Mouse (Mus musculus): ENCODE data around the gene Mtus2. TPM values are rescaled to one million over a fixed set of nuclear protein-coding genes. Genes with fewer than 3 reads are reported as not detected.
A peak's percentile ranks its signal among the peaks of the same experiment; 100 is the strongest.

Gene Mtus2
- 0.80 and 0.98 TPM in 2 replicates for polyA plus RNA-seq (2012; rRNA removed)

DNA sequence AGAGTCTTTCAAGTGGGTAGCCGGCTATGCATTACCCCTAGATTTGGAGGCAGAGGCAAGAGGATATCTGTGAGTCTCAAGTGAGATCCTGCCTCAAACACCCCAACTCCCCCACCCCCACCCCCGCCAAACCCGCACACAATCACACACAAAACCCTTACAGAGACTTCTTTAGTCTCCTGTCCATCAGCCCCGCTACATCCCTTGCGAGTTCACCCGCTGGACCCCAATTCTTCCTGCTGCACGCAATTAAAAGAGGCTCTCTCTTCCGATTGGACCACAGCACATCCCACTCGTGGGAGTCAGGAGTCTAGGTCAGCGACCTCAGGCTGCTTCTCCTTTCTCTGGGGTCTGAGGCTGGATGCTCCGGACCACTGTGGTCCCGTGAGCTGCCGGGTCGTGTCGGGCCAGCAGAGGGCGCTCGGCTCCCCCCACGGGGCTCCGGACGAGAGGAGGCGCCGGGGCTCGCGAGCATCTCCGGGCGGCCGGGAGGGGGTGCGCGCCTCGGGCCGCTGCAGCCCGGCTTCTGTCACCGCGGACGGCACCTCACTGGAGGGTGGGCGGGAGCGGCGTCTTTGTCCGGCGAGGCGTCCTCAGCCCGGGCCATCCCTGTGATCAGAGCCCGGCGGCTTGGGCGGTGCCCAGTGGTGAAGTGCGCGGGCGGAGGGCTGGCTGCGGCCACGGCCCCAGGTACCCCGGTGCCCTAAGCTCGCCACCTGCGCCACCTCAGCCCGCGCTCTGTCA, at the start of gene Mtus2:
Gene Mtus2 (plus strand): TSS at position 500 of the 744 bp plus-strand sequence.
- Histone ChIP-seq H3K36me3 (ENCODE audit: control insufficient read depth, insufficient read depth, low read length) (no peaks in the 10 kb centered on the region), H3K27ac (ENCODE audit: insufficient read depth, low read depth, low read length) (no peak within 1 kb of the TSS), H3K4me3 (ENCODE audit: insufficient read depth, low read depth, low read length) (peak within 1 kb of the TSS; percentile 28; the same call in 1 of the 2 replicates), H3K4me1 (ENCODE audit: control insufficient read depth, insufficient read depth, low read length) (no peaks in the 10 kb centered on the region), H3K27me3 (replicated peaks; ENCODE audit: control insufficient read depth, insufficient read depth, low read length) (no peaks in the 10 kb centered on the region; the same call in 1 of the 2 replicates)
- DNase-seq = peak; percentile 58
- TF ChIP-seq CTCF (conservative IDR thresholded peaks at IDR 0.05; ENCODE audit: insufficient read depth, insufficient read length, low read depth, low read length) (peak; percentile 52), POLR2A (IDR thresholded peaks at IDR 0.05; ENCODE audit: low read depth, low read length) (no peak)
- WGBS = 2% methylated on average over 54 of the region's 55 CpGs

GRCm38 (mm10) chr5:147907851-147908250, 49.3 kb upstream of the Mtus2 start:
- Histone ChIP-seq H3K4me3 (ENCODE audit: insufficient read depth, low read depth, low read length) (no peak overlapping the region), H3K4me1 (ENCODE audit: control insufficient read depth, insufficient read depth, low read length) (no peaks in the 10 kb centered on the region; the same call in 1 of the 2 replicates), H3K27me3 (replicated peaks; ENCODE audit: control insufficient read depth, insufficient read depth, low read length) (no peaks in the 10 kb centered on the region), H3K36me3 (ENCODE audit: control insufficient read depth, insufficient read depth, low read length) (no peaks in the 10 kb centered on the region), H3K27ac (ENCODE audit: insufficient read depth, low read depth, low read length) (no peak overlapping the region)
- 39% methylated on average over 8 of the region's 8 CpGs for WGBS
- no peak for TF ChIP-seq POLR2A (IDR thresholded peaks at IDR 0.05; ENCODE audit: low read depth, low read length)
- TF ChIP-seq CTCF (conservative IDR thresholded peaks at IDR 0.05; ENCODE audit: insufficient read depth, insufficient read length, low read depth, low read length) = no peak
- DNase-seq = peak; percentile 38

DNA sequence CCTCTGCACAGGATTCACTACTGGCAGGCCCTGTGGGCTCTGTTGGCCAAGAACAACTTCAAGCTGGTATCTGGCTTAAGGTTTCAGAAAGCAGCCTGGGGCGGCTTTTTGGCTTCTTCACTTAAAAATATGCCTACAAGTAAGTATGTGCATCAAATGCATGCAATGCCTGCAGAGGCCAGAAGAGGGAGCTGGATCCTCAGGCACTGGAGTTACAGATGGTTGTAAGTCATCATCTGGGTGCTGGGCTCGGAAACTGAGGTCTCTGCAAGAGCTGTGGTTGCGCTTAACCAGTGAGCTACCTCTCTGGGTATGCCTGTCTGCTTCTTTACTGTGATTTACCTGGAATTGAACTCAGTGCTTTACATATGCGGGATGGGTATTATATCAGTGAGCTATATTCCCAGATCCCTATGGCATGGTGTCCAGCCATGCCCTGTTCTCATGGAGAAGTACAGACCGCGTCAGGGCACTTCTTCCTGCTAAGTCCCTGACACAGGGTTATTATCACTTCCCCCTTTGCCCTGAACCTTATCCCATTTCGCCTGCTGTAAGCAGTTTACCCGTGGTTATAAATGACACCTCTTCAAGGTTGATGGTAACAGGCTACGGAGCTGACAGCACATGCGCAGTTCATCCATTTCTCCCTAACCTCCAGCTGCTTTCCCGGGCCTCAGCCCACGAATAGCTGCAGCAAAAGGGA, 46.2 kb upstream of the Mtus2 start:
- WGBS = 78% methylated on average over 12 of the region's 12 CpGs
- peaks cover 9% of the 10 kb centered on the region for H3K4me1 ChIP-seq (ENCODE audit: control insufficient read depth, insufficient read depth, low read length)
- no peak overlapping the region for H3K4me3 ChIP-seq (ENCODE audit: insufficient read depth, low read depth, low read length)
- H3K27me3 ChIP-seq (replicated peaks; ENCODE audit: control insufficient read depth, insufficient read depth, low read length) = no peaks in the 10 kb centered on the region
- H3K36me3 ChIP-seq (ENCODE audit: control insufficient read depth, insufficient read depth, low read length) = no peaks in the 10 kb centered on the region
- no peak for TF ChIP-seq POLR2A (IDR thresholded peaks at IDR 0.05; ENCODE audit: low read depth, low read length)
- TF ChIP-seq CTCF (conservative IDR thresholded peaks at IDR 0.05; ENCODE audit: insufficient read depth, insufficient read length, low read depth, low read length) = peak; percentile 34; the same call in 1 of the 2 replicates
- H3K27ac ChIP-seq (ENCODE audit: insufficient read depth, low read depth, low read length) = no peak overlapping the region
- no peak for DNase-seq

DNA sequence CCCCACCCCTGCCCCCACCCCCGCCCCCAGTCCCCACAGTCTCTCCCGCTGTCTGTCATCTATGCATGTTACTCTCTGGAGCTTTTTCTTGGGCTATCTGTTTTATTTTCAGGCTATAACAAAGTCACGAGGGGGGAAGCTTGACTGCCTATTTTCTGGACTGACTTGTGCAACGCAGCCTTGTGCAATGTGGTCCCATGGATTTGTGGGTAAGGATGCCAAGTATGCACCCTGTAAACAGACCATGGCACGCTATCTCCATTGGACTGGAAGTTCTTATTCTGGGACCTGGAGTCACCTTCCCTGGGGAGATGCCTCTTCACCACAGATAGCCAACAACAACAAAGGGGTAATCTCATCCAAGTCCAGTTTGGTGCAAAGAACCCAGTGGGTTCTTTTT, 45.4 kb upstream of the Mtus2 start:
- no peak overlapping the region for H3K27ac ChIP-seq (ENCODE audit: insufficient read depth, low read depth, low read length)
- peaks cover 9% of the 10 kb centered on the region for H3K4me1 ChIP-seq (ENCODE audit: control insufficient read depth, insufficient read depth, low read length)
- H3K27me3 ChIP-seq (replicated peaks; ENCODE audit: control insufficient read depth, insufficient read depth, low read length) = no peaks in the 10 kb centered on the region
- 74% methylated on average over 5 of the region's 5 CpGs for whole genome bisulfite sequencing
- DNase-seq = no peak
- no peaks in the 10 kb centered on the region for H3K36me3 ChIP-seq (ENCODE audit: control insufficient read depth, insufficient read depth, low read length)
- H3K4me3 ChIP-seq (ENCODE audit: insufficient read depth, low read depth, low read length) = no peak overlapping the region
- no peak for TF ChIP-seq POLR2A (IDR thresholded peaks at IDR 0.05; ENCODE audit: low read depth, low read length)

GRCm38 (mm10) chr5:147913241-147913842, 43.8 kb upstream of the Mtus2 start:
- TF ChIP-seq POLR2A (IDR thresholded peaks at IDR 0.05; ENCODE audit: low read depth, low read length) (no peak), CTCF (conservative IDR thresholded peaks at IDR 0.05; ENCODE audit: insufficient read depth, insufficient read length, low read depth, low read length) (no peak)
- H3K4me3 ChIP-seq (ENCODE audit: insufficient read depth, low read depth, low read length) = no peak overlapping the region
- H3K4me1 ChIP-seq (ENCODE audit: control insufficient read depth, insufficient read depth, low read length) = peaks cover 9% of the 10 kb centered on the region
- no peaks in the 10 kb centered on the region for H3K27me3 ChIP-seq (replicated peaks; ENCODE audit: control insufficient read depth, insufficient read depth, low read length)
- DNase-seq = peak; percentile 45
- no peaks in the 10 kb centered on the region for H3K36me3 ChIP-seq (ENCODE audit: control insufficient read depth, insufficient read depth, low read length)
- H3K27ac ChIP-seq (ENCODE audit: insufficient read depth, low read depth, low read length) = no peak overlapping the region; the same call in 1 of the 2 replicates
- 23% methylated on average over 14 of the region's 14 CpGs for WGBS

- H3K27me3 ChIP-seq (replicated peaks; ENCODE audit: control insufficient read depth, insufficient read depth, low read length) = no peaks in the 10 kb centered on the region
- 57% methylated on average over 6 of the region's 6 CpGs for WGBS
- H3K4me3 ChIP-seq (ENCODE audit: insufficient read depth, low read depth, low read length) = no peak overlapping the region
- H3K27ac ChIP-seq (ENCODE audit: insufficient read depth, low read depth, low read length) = no peak overlapping the region
- no peak for TF ChIP-seq POLR2A (IDR thresholded peaks at IDR 0.05; ENCODE audit: low read depth, low read length)
- TF ChIP-seq CTCF (conservative IDR thresholded peaks at IDR 0.05; ENCODE audit: insufficient read depth, insufficient read length, low read depth, low read length) = 0 out of 2 replicates have a peak, but pooled peaks have one; percentile 20
- H3K4me1 ChIP-seq (ENCODE audit: control insufficient read depth, insufficient read depth, low read length) = peaks cover 9% of the 10 kb centered on the region
- DNase-seq = peak; percentile 14
- H3K36me3 ChIP-seq (ENCODE audit: control insufficient read depth, insufficient read depth, low read length) = no peaks in the 10 kb centered on the region
Measured at GRCm38 (mm10) chr5:147915038-147915566, 42.0 kb upstream of the Mtus2 start.
